ENCODE assay signal across 22 mouse cellular contexts in the genomic region with DNA sequence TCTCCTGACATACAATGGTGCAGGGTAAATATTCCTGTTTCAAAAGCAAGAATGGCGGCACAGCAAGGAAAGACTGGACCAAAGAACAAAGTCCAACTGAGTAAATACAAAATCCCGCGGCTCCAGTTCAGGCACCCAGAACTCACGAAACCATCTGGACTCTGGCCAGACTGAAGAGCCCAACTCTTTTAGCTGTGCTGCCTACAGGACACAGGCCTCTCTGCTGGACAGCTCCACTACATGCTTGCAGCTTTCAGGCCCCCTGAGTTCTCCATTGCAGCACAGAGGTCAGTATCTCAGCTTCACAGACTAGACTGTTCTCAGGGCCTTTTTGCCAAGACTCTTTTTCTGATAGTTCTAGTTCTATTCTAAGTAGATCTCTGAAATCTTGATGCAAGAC.
DNase-seq lines count a peak whose midpoint lies in the region; ATAC-seq and TF ChIP-seq lines count a peak whose summit lies in the region.
"Had no signal": no experiment of that assay in that cellular context is flagged by ENCODE, and none has a peak within 500 bp of the region (broad histone marks: within the 10 kb centered on the region; RNA-seq: fewer than 3 reads in every experiment).

No protein-coding gene starts in this region.

- no peak overlapping the region for H3K4me2 ChIP-seq in limb, embryonic 14.5 days (replicated peaks; ENCODE audit: low read depth, low read length, severe bottlenecking)
- no peak overlapping the region for H3K4me2 ChIP-seq in myocyte (ENCODE audit: low read depth)
- H3K4me2 ChIP-seq: forebrain, embryonic 12.5 days; heart, embryonic 12.5 days; hindbrain, embryonic 13.5 days; limb, embryonic 13.5 days; midbrain, embryonic 12.5 days had no signal

- no peaks in the 10 kb centered on the region for H3K4me1 ChIP-seq in limb, embryonic 14.5 days (ENCODE audit: control insufficient read depth, insufficient read depth, low read length)
- no peaks in the 10 kb centered on the region for H3K4me1 ChIP-seq in limb, embryonic 10.5 days
- H3K4me1 ChIP-seq: forebrain, embryonic 12.5 days; heart, embryonic 12.5 days; hindbrain, embryonic 13.5 days; limb, embryonic 13.5 days; midbrain, embryonic 12.5 days had no signal

- H3K79me2 ChIP-seq in myocyte (ENCODE audit: control insufficient read depth, insufficient read depth): no peaks in the 10 kb centered on the region

- H3K36me3 ChIP-seq in limb, embryonic 14.5 days (ENCODE audit: control insufficient read depth, insufficient read depth, low read length): no peaks in the 10 kb centered on the region
- H3K36me3 ChIP-seq in limb, embryonic 10.5 days: no peaks in the 10 kb centered on the region
- H3K36me3 ChIP-seq in myocyte (ENCODE audit: control insufficient read depth, insufficient read depth): no peaks in the 10 kb centered on the region
- H3K36me3 ChIP-seq: forebrain, embryonic 12.5 days; heart, embryonic 12.5 days; hindbrain, embryonic 13.5 days; limb, embryonic 13.5 days; midbrain, embryonic 12.5 days had no signal

- WGBS in limb, embryonic 14.5 days: 84% methylated on average over 4 of the region's 4 CpGs
- WGBS in limb, embryonic 10.5 days: 90% methylated on average over 4 of the region's 4 CpGs

- no peak for ATAC-seq in limb, embryonic 14.5 days (ENCODE audit: low FRiP score, low read depth)
- ATAC-seq: activated CD4-positive, CD25-positive, alpha-beta regulatory T cell, adult 4 months had no signal

- H3K27me3 ChIP-seq in limb, embryonic 14.5 days (ENCODE audit: control insufficient read depth, insufficient read depth, low read length): no peaks in the 10 kb centered on the region
- no peaks in the 10 kb centered on the region for H3K27me3 ChIP-seq in limb, embryonic 10.5 days (ENCODE audit: low read depth, poor library complexity, severe bottlenecking)
- H3K27me3 ChIP-seq in myocyte (ENCODE audit: control insufficient read depth, insufficient read depth, insufficient read length): no peaks in the 10 kb centered on the region
- H3K27me3 ChIP-seq: forebrain, embryonic 12.5 days; heart, embryonic 12.5 days; hindbrain, embryonic 13.5 days; limb, embryonic 13.5 days; midbrain, embryonic 12.5 days had no signal

- H3K4me3 ChIP-seq in limb, embryonic 14.5 days (replicated peaks; ENCODE audit: low read length): no peak overlapping the region
- no peak overlapping the region for H3K4me3 ChIP-seq in limb, embryonic 10.5 days
- H3K4me3 ChIP-seq in myocyte: no peak overlapping the region
- H3K4me3 ChIP-seq: forebrain, embryonic 12.5 days; gastrocnemius, adult 2 months; heart, embryonic 12.5 days; hindbrain, embryonic 13.5 days; limb, embryonic 13.5 days; midbrain, embryonic 12.5 days had no signal

- no peak overlapping the region for H3K9ac ChIP-seq in limb, embryonic 14.5 days (ENCODE audit: low read depth, low read length, severe bottlenecking)
- H3K9ac ChIP-seq: forebrain, embryonic 12.5 days; heart, embryonic 12.5 days; hindbrain, embryonic 13.5 days; limb, embryonic 13.5 days; midbrain, embryonic 12.5 days had no signal

- DNase-seq in heart, postnatal 4 days: peak; percentile 4
- DNase-seq in heart, postnatal 10 days: no peak
- DNase-seq in limb, embryonic 14.5 days (ENCODE audit: low spot score): peak; percentile 17
- no peak for DNase-seq in limb, embryonic 10.5 days (ENCODE audit: low spot score)
- DNase-seq in embryo, embryonic 11 days: peak; percentile 47
- no peak for DNase-seq in adrenal gland, postnatal 4 days (ENCODE audit: low spot score in 2 of 2)
- DNase-seq: adrenal gland, adult 8-10 months; cerebellum, adult 18-20 months; cerebellum, postnatal 14 days; gastrocnemius, adult 2 months; heart, postnatal 14 days; layer of hippocampus, postnatal 36 days; lung, postnatal 10 days; thymus, adult 2 months; thymus, postnatal 4 days had no signal

- no peaks in the 10 kb centered on the region for H3K9me3 ChIP-seq in limb, embryonic 14.5 days (ENCODE audit: control insufficient read depth, low read length)
- no peaks in the 10 kb centered on the region for H3K9me3 ChIP-seq in limb, embryonic 10.5 days (replicated peaks)
- H3K9me3 ChIP-seq: forebrain, embryonic 12.5 days; heart, embryonic 12.5 days; hindbrain, embryonic 13.5 days; limb, embryonic 13.5 days; midbrain, embryonic 12.5 days had no signal

- H3K27ac ChIP-seq in limb, embryonic 14.5 days (replicated peaks; ENCODE audit: low read depth, low read length): no peak overlapping the region
- no peak overlapping the region for H3K27ac ChIP-seq in limb, embryonic 10.5 days
- H3K27ac ChIP-seq: forebrain, embryonic 12.5 days; gastrocnemius, adult 2 months; hindbrain, embryonic 13.5 days; limb, embryonic 13.5 days; midbrain, embryonic 12.5 days had no signal

- intact Hi-C loops in heart, postnatal 10 days (cut with DNase I): no loop called here

- H3ac ChIP-seq in myocyte (ENCODE audit: control insufficient read depth, insufficient read length): no peak overlapping the region

- no peak for TF ChIP-seq POLR2A in limb, embryonic 14.5 days (IDR thresholded peaks at IDR 0.05; ENCODE audit: borderline replicate concordance, extremely low read depth, insufficient read depth, insufficient read length)
- no peak for TF ChIP-seq POLR2A in myocyte (IDR thresholded peaks at IDR 0.05; ENCODE audit: insufficient read length, low read depth)

TF ChIP-seq in myocyte, 11 proteins besides CTCF, POLR2A, EP300 and RAD21:
- no peak for TF ChIP-seq MYOD1 (IDR thresholded peaks at IDR 0.05; ENCODE audit: control insufficient read depth in 1 of 3, insufficient read length in 2 of 3, low read depth in 2 of 3)
- TF ChIP-seq REST (IDR thresholded peaks at IDR 0.05; ENCODE audit: insufficient read depth, insufficient read length): peak; percentile 14
- TF ChIP-seq E2F4 (IDR thresholded peaks at IDR 0.05; ENCODE audit: insufficient read depth): no peak
TF ChIP-seq in myocyte: peak in this region for 1.

Comparison
In these comparisons a context has a peak if more than half of its experiments do, and no peak if none do; other contexts are left out.
1. DNase-seq: peak in heart, postnatal 4 days (single experiment), limb, embryonic 14.5 days (single experiment) and embryo, embryonic 11 days (single experiment); none in heart, postnatal 10 days (0 of 2), limb, embryonic 10.5 days (single experiment) and adrenal gland, postnatal 4 days (0 of 2).